Mouse (Mus musculus) right cerebral cortex, postnatal 14 days (tissue): ENCODE data around the gene Slc30a4.

ENCODE experiments used
- DNase-seq: peaks from one replicate; pipeline ENCODE4 v3.0.0; 2022

Slc30a4 gene

GRCm38 (mm10) chr2:122672841-122673240 lies 29.6 kb downstream of the Slc30a4 start:
- no peak for DNase-seq

DNA sequence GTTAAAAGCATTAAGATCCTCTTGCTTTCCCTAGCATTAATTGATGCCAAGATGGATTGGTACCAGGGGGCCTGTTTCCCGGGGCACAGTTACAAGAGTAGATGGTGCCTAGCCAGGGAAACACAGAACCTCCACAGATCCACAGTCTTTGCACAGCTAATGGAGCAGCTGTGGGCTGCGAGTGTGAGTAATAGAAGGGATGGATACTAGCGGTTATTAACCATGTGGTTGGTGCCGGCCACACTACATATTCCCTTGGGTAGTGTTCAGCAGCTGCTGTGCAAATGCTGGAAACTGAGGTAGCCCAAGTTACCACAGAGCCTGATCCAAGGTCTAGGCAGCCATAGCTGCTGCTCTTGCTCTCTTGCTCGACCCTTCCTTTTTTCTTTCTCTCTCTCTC lies 30.7 kb downstream of the Slc30a4 start:
- DNase-seq = no peak

- DNase-seq = peak; percentile 45
These were observed 34.6 kb downstream of the Slc30a4 start for GRCm38 (mm10) chr2:122667856-122668255.

DNA sequence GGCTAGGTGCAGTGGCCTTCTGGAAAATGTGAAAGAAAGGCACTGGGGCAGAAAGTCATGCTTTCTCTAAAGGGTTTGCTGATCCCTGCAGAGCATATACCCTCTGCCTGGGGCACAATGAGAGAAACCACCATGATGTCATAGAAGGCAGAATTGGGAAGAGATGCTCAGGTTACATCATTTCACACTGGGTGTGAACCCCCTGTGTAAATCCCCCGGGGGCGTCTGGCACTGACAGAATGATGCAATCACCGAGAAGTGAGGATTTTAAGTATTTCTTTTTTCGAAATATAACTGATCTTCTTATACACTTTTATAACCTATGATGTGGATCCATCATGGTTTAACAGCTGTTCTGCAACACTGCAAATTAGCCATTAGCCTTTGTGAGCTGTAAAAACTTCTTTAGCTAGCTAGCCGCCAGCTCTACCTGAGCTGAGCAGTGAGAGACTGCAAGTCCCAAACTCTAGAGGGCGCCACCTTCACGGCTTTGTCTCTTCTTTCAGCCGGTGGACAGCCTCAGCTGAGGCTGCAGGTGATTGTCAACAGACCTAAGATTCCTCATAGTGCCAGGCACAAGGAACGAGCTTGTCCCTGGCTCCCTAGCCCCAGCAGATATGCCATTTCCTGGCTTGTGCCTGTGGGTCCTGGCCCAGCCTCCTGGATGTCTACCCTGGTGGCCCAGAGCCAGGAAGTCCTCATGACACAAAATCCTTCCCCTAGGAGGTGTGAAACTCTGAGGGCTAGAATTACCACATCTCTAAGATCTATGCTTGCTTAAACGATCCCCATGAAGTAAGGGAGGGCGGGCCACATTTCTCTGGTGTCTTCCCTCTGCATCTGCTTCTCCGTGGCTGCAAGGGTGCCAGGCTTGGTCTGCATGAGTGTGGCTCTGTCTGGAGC lies 36.2 kb downstream of the Slc30a4 start:
- DNase-seq = peak; percentile 31

DNA sequence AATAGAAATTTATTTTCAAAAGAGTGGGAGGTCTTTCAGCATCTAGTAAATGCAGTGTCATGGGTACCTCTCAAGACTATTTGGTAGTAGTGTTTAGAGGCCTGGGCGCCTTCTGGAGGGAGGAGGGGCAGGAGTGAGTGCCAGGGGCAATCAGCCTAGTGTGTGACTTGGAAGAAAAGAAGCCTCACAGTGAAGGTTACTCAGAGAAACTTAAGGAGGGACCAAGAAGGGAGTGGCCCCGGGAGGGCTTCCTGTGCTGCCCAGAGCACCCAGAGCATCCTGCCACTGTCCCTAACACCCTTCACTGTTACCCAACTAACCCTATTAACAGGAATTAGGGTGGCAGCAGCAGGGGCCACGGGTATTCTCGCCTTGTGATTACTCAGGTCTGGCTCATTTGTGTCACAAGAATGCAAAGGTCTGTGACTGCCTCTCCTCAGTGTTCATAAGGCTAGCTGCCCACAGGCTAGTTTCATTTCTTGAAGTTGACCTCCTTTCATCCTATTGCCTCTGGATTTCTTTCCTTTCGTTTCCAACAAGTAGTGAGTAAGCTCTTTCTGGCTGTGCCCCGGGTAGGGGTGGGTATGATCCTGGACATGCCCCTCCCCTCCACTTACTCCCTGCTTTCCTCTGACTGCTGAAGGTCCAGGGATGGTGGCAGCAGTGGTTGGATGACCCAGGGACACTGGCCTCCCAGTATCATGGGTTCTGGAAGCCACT lies 37.0 kb downstream of the Slc30a4 start:
- no peak for DNase-seq

- DNase-seq = no peak
These were observed 42.6 kb downstream of the Slc30a4 start for GRCm38 (mm10) chr2:122659825-122660224.

DNA sequence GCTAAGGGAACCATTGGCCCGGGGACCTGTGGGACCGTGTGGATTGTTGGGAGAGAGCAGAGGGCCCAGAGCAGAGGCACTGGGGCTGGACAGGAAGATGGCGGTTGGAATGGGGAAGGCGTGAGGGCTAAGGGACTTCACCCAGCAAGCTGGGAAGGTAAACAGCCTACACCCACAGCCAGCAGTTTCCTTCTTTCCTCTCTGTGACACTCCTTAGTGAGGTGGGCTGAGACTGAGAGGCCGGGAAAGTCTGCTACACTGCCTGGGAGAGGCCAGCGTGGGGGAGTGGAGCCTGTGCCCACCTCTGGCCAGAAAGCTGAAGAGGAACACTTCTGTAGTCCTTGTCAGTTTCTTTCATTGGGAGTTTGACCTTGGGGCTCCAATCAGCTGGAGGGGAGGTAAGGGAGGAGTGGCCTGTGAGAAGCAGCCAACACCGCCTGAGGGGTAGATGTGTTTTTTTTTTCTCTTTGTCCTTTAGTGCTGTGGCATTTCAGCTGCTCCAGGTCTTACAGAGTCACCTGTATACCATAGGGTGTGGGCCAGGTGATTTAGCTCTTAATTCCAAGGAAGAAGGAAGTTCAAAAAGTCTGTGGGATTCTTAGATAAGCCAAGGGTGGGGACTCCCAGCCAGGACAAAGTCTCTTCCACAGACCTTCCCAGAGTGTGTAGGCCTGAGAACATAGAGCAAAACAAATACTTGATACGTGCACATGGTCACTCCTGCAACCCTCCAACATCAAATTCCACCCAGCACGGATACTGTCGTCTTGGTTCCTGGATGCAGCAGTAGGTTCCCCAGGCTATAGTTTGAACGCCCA lies 44.5 kb downstream of the Slc30a4 start:
- no peak for DNase-seq

DNA sequence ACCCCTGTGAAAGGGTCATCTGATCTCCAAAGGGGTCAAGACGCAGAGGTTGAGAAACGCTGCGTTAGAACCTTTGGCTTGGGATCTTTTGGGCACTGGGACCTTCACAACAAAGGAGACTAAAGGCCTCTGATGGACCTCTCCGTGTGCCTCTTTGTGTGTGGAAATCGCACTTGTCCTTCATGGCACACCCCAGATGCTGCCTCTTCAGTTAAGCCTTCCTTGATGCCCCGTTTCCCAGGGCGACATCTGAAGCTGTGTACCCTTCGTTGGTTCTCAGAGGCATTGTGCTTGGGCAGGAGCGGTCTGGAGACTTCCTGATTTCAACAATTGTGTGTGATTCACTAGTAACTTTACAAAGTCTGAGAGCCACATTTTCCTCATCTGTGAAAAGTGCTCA lies 45.7 kb downstream of the Slc30a4 start:
- DNase-seq = no peak

DNA sequence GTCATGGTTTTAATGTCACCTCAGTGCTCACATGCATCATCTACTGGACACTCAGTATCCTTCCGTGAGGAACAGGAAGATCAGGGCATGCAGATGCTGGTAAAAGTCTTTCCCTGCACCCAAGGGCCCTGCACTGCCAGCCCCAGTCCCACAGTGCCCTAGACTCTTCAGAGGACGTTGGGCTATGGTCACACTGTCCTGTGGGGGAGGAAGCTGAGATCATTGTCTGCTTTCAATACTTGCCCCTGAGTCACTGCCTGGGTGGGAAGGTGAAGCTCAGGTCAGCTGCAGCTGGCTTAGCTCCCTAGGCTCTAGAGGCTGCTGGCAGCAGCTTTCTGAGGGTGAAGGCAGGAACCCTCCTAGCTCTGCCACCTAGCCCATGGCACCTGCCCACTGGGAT lies 46.4 kb downstream of the Slc30a4 start:
- no peak for DNase-seq

DNA sequence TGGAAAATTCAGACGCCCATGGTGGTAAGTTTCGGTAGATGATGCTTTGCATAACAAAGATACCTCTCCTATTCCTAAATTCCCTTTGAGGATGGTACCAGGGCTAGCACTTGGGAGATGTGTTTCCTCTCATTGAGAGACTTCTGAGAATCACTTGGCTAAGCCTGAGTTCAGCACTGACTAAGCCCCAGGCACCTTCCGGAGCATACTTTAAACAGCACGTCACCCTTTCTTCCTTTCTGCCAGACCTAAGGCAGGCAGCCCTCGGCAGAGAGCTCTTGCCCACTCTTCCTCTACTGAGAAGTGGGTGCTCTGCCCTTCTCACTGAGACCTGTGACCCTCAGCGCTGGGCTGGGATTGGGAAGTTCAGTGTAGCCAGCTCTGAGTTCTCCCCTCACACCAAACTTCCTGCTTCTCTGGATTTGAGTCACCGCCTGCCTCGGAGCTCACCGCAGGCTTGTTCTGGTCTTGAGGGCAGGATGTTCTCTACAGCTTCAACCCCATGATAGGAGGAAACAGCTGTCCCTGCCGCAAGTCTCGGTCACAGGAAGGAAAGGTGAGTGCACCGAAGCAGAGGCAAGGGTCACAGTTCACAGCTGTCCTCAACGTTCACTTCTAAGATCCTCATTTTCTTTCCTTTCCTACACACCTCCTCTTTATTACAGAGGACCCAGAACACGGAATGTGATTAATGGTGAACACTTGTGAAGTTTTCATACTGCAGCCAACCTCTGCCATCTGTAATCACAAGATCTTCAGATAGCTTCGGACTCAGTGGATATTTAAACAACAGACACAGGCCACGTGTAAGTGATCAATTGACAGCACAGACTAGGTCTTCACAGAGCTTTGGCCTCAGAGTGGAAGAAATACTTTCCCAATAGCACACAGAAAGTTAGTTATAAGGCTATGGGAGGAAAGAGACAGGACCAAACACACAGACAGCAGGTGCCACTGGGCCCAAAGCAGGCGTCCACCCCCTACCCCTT lies 50.1 kb downstream of the Slc30a4 start:
- no peak for DNase-seq

DNA sequence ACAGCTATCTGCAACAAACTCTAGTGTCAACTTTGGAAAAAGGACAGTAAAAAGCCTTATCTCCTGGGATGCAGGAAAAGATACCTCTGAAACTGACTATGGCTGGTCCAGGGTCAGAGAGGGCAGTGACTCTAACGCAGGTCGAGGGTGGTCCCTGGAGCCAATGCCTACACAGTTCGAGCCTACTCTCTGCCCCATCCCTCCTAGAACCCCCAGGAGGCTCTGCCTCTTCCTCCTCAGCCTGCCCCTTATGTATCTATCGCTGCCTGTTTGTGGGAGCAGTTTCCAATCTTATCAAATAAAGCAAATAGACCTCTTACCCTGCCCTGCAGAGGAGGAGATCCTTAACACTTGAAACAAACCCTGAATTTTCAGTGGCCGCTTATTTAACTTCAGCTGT lies 63.8 kb downstream of the Slc30a4 start:
- DNase-seq = no peak

- no peak for DNase-seq
These were observed 64.4 kb downstream of the Slc30a4 start for GRCm38 (mm10) chr2:122638029-122638428.

- DNase-seq = peak; percentile 76
These were observed 64.9 kb downstream of the Slc30a4 start for GRCm38 (mm10) chr2:122637526-122637997.

GRCm38 (mm10) chr2:122636686-122637085 lies 65.8 kb downstream of the Slc30a4 start, which contains the start of gene AA467197:
Gene AA467197 (plus strand): TSS chr2:122636986.
- DNase-seq = no peak
